Mouse (Mus musculus) retina, embryonic 14.5 days (tissue): ENCODE measurements at regions not wholly inside any gene's neighbourhood (a gene's known extent, or its start where the extent isn't known, plus 50 kb on each side); places are given as distances from the start of the nearest gene placed in this dataset.
"Not testable (repeated sequence)": the region's sequence is repeated elsewhere in the genome, so short reads cannot be mapped to it uniquely, and the experiment has no call there.

Experiments used
- DNase-seq: peaks from one replicate; pipeline ENCODE4 v3.0.0-alpha.2; 2015; ENCODE audit warnings: low spot score

GRCm38 (mm10) chr10:108111398-108111797 lies 50.6 kb upstream of the Ppp1r12a start:
- no peak for DNase-seq

GRCm38 (mm10) chr10:108110891-108111290 lies 51.1 kb upstream of the Ppp1r12a start:
- DNase-seq: no peak

GRCm38 (mm10) chr10:108110197-108110596 lies 51.8 kb upstream of the Ppp1r12a start:
- no peak for DNase-seq

- not testable (repeated sequence) for DNase-seq
These were observed 53.5 kb upstream of the Ppp1r12a start for GRCm38 (mm10) chr10:108108500-108108899.

- no peak for DNase-seq
These were observed 60.5 kb upstream of the Ppp1r12a start for GRCm38 (mm10) chr10:108101521-108101920.

- DNase-seq: no peak
These were observed 69.0 kb upstream of the Ppp1r12a start for GRCm38 (mm10) chr10:108093043-108093442.

- no peak for DNase-seq
These were observed 72.5 kb upstream of the Ppp1r12a start for GRCm38 (mm10) chr10:108089375-108089981.

GRCm38 (mm10) chr10:108088883-108089282 lies 73.1 kb upstream of the Ppp1r12a start:
- DNase-seq: no peak

GRCm38 (mm10) chr10:108088209-108088608 lies 73.8 kb upstream of the Ppp1r12a start:
- no peak for DNase-seq

GRCm38 (mm10) chr10:108083220-108083619 lies 78.8 kb upstream of the Ppp1r12a start:
- DNase-seq: no peak

- DNase-seq: no peak
These were observed 86.8 kb upstream of the Ppp1r12a start for GRCm38 (mm10) chr10:108075144-108075543.

- no peak for DNase-seq
These were observed 88.2 kb upstream of the Ppp1r12a start for GRCm38 (mm10) chr10:108073828-108074227.

GRCm38 (mm10) chr10:108072211-108072610 lies 89.8 kb upstream of the Ppp1r12a start:
- no peak for DNase-seq

GRCm38 (mm10) chr10:108071424-108071823 lies 90.6 kb upstream of the Ppp1r12a start:
- DNase-seq: no peak

- DNase-seq: no peak
These were observed 94.3 kb upstream of the Ppp1r12a start for GRCm38 (mm10) chr10:108067723-108068122.

GRCm38 (mm10) chr10:108066241-108066640 lies 95.8 kb upstream of the Ppp1r12a start:
- DNase-seq: no peak

GRCm38 (mm10) chr10:108061813-108062435 lies 100.1 kb upstream of the Ppp1r12a start:
- peak; percentile 61 for DNase-seq

GRCm38 (mm10) chr10:108060554-108060953 lies 101.4 kb upstream of the Ppp1r12a start:
- DNase-seq: no peak

GRCm38 (mm10) chr10:108051637-108052036 lies 110.4 kb upstream of the Ppp1r12a start:
- DNase-seq: no peak

- no peak for DNase-seq
These were observed 113.6 kb upstream of the Ppp1r12a start for GRCm38 (mm10) chr10:108048426-108048825.

GRCm38 (mm10) chr10:108043519-108043918 lies 118.5 kb upstream of the Ppp1r12a start:
- DNase-seq: no peak

GRCm38 (mm10) chr10:108040027-108040426 lies 122.0 kb upstream of the Ppp1r12a start:
- no peak for DNase-seq

GRCm38 (mm10) chr10:108036486-108037109 lies 124.7 kb upstream of the Otogl start:
- no peak for DNase-seq
